Mouse (Mus musculus) thymus, postnatal 25 days (tissue): ENCODE data around the gene Asb16.

Experiments
- DNase-seq: peaks from one replicate; pipeline ENCODE4 v3.0.0; 2022

The Asb16 gene

DNA sequence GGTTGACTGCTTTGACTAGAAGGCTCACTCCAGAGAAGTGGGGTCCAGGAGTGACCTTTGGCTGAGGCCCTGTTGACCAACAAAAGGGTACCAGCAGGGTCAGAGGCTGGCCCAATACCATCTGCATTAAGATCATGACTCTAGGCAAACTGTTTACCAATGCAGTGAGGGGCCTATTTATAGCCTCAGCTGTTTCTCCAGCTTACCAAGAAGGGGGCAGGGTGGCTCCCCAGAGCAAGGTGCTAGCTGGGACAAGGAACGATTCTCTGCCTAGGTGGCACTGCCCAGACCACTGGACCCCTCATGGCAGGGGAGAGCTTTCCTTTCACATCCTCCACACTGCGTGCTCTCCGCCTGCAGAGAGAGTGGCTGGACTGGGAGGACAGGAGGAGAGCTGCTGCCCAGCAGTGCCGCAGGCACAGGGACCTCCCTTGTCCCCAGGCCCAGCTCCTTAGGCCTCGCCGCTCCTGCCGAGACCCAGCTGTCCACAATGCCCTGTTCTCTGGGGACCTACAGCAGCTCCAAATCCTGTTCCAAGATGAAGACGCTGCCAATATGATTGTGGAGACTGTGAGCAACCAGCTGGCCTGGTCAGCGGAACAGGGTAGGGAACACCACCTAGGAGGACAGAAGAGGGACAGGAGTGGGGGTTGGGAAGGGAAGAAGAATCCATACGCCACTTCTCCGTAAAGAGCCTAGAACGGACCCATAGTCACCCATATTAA is at the start of gene Asb16:
Gene Asb16, plus strand, starts transcription at position 224 of the 725 bp plus-strand sequence.
- DNase-seq = no peak

DNA sequence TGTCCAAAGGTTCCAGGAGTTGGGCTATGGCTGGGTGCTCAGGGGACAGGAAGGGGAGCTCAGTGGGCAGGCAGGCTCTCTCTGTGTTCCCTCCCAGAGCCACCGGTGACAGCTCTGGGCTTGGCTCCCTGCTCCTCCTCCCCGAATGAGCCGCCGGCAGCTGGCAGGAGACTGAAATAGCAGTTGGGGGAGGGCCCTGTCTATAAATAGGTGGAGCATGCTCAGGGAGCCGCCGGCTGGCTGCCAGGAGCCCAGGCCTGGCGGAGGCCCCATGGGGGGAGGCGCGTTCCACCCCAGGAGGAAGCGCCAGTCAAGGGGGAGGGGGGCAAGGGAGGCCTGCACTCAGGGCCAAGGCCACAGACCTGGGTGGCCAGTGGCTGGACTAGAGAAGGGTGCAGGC is 49.8 kb upstream of the Asb16 start:
- DNase-seq = peak; percentile 87

DNA sequence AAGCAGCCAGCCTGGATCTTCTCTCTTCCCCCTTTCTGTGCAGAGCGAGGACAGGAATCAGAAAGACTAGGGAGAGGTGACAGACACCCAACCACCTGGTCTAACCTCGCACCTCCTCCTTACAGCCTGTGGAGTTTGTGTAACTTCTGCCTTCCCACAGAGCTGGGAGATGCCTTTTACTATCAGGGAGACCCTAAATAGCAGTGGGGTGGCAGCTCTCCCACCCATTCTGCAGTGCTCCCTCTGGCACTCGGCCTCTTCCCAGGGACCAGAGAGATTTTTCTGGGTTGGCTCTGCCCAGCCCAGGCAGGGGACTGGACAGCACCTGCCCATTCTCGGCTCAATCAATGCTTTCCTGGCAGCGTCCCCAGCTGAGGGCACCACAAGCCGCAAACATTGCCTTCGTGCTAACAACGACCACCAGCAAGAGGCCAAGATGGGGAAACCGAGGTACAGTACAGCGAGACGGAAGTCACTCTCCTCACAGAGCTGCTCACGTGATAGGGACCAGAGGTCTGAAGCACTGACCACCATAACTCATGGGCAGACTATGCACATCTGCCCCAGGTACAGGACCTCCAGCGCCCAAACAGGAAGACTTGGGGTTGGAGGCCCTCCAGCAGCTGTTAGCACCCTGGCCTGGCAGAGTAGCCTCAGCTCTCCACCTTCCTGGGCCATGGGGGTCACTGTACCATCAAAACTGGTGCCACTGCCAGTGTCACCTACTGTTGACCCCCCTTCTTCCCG is 49.1 kb upstream of the Asb16 start:
- no peak for DNase-seq

DNA sequence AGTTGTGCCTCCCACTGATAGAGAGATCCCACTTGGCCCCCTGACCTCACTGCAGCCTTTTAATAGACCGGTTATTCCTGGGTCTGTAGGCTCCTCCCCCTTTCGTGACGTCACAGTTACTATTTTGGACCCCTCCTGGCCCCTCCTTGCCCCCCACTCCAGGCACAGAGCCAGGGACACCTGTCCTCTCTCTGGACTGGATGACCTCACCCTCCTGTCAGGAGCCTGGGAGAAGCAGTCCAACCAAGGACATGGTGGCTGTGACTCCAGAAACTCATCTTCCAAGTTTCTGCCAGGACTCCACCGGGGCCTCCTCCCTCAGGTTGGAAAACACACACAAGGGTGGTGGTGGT is 48.6 kb upstream of the Asb16 start:
- no peak for DNase-seq

DNA sequence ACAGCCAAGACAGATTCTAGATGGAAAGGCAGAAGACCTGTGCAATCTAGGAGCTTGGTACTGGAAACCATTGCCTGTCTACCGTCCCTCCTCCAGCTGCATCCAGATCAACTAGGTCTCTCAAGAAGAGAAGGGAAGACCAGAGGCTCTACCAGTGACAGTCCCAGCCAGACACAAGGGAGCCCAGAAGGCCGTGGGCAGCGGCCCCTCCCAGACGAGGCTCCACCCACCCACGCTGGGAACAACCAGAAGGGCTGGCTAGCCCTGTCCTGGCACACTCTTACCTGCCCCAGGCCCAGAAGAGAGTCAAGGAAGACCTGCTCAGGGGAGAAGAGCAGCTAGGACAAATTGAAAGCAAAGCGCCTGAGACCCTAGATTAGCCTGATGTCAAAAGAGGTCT is 48.1 kb upstream of the Asb16 start:
- DNase-seq = no peak

DNA sequence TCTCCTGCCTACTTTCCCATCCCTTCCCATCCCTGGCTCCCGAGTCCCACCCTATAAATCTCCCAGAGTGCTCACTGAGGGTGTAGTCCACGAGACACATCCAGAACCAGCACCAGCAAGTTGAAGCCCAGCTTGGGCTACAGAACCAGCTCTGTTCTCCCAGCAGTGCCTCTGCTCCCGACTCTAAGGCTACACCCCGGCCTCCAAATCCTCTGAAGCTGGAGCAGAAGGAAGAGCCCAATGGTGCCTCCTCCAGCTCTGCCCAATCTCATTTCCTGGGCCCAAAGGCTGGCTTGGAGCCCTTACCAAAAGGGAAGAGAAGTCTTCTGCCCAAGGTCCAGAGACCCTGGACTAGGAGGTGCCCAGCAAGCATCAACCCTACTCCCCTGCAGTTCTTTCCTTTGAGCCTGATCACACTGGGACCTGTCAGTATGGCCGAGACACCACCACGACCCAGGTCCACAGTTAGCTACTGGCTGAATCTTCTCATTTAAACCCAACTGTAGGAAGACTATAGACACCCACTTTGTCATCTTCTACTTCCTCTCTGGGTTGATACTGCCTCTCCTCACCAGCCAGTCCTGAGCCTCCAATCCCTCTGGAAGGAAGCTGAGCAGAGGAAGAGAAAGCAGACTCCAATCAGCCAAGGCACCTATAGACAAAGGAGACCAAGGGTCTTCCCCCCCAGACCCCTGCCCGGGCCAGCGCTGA is 47.1 kb upstream of the Asb16 start:
- no peak for DNase-seq

DNA sequence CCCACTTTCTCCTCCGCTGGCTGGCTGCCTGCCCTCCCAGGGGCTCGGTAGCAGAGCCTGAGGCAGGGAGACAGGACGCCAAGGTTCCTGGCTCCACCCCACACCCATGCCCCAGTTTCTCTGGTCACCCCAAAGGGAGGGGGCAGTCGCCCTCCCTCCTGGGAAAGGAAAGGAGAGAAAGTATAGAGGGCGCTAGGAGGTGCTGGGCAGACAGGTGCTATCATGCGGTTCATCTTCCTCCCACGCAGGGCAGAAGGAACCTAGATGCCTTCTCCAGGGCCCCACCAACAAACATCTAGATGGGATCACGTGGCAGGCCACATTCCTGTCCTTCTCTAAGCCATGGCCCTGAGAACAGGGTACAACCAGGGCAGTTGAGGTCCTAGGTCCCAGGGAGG is 46.6 kb upstream of the Asb16 start:
- DNase-seq = no peak

DNA sequence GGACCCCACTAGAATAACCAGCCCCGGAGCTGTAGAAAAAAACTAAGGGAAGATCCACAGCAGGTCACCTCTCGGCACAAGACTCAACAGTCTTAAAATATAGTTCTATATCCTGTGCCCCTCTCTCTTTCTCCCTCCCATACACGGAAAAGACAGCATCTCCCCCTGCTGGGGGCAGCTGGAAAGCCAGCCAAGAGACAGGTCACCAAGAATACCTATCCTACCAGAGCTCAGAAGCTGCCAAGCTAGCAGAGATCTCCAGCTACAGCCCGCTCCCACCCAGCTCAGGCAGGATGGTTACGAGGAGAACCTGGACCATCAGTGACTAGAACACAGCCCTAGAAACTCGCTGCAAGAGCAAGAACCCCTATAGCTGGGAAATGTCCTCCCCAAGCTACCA is 45.4 kb upstream of the Asb16 start:
- peak; percentile 89 for DNase-seq

DNA sequence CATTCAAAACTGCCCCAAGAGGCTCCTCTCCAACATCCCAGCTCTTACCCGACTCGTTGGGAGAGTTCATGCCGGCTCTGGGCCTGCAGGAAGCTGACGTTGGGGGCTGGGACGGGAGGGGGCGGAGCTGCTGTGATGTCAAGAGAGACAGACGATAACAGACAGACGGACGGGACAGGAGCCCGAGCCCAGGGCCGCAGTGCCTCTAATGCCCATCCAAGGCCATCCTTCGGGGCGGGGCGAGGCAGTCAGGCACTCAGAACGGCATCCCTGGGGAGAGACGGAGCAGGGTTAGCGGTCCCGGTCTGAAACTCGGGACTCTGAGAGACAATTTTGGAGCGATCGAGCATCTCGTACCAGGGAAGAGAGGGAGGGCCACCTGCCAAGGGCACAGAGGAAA is 43.9 kb upstream of the Asb16 start:
- no peak for DNase-seq

DNA sequence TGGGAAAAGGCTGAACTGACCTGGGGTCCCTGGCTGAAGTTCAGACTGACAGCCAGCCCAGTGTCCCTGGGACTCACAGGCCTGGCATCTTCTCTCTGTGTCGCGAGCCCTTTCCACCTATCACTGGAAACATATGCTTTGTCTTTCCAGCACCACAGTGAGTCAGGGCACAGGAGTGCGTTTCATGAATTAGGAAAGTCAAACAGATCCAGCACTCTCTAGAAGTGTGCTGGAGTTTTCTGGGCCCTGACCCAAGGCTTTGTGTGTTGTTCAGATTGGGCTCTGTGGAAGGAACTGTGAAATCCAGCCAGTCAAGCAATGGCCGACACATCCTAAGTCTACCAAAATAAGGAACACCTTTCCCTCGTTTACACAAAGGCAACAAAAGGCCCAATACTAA is 43.3 kb upstream of the Asb16 start:
- no peak for DNase-seq

DNA sequence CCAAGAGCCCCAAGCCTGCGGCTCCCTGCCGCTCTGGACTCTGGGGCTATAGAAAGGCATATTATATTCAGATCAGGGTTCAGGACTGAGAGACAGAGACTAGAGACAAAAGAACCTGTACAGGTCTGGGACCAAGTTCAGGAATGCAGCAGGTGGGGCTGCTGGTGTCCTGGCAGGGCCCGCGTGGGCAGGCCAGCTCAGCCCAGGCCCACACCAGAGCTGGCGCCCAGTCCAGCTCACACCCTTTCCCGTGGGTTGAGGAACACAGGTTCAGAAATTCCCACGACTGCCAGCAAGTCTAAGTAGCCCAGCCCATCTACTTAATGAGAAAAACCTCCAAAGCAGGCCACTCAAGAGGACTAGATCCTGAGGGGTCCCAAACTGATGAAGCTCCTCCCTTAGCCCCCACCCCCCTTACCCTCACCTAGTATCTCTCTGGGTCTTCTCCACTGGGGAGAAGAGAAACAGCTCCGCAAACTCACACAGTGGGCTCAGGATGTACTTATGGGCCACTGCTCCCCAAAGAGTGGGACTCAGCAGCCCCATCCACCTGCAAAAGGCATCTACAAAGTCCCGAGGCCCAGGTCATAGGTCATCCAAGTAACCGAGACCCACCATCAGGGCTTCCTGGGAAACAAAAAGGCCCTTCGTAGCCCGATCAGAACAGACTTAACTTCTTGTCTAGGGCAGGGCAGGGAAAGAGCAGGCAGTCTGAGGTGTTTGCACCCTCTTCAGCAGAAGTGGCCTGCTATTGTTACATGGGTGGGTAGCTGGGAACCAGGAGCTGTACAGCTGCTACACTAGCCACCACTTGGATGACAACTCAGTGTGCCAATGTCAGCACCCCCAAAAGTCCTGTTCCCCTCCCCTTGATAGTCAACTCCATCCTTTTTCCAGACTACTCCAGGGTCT is 42.2 kb upstream of the Asb16 start:
- no peak for DNase-seq

DNA sequence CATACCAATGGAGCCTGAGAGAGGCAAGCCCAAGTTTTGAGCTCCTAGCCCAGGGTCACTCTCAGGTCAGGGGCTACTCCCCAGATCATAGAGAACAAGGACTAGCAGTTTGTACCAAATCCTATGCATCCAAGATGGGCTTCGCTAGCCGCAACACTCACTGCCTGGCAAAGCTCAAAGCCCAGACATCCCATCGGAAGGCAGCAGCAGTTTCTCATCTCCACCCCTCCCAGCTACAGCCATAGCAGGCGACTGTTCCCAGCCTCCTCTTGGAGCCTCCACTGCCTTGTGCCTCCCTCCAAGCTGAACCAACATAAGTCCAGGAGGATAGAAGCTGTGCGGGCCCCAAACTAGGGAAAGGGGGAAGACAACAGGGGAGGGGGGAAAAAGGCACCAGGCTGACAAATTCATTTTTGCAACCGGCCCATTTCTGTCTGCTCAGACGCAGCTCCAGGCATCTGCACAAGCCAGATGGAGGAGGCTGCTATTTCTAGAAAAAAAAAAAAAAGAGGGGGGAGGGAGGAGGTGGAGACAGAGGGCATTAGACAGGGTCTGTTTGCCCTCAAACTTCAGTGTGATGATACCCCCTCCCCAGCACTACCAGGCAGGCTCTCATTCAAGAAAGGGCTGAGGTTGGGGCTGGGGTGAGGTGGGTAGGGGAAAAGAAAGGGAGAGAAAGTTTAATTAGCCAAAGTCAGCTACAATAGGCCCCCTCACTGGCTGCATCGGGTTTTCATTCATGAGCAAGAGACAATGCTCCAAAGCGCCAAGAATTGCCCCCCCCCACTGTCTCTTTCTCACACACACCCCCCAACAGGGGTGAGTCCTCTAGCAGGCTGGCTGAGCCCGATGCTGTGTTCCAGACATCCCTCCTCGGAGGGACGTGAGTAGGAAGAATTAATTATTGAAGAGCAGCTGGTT is 41.0 kb upstream of the Asb16 start:
- no peak for DNase-seq

DNA sequence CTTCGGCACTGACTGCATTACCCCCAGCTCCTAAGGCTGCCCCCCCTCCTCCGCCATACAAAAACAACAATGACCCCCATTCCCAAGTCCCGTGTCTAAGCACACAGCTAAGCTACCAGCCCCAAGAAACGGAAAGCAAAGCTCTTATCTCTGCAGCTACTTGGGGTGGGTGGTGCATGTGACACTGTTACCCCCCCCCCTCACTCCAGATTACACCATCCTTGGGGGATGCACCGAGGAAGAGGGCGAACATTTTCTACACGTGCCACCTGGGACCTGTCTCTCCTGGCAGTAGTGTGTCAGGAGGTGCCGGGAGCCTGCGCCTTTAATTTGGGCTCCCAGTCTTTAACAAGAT is 40.4 kb upstream of the Asb16 start:
- DNase-seq = no peak

DNA sequence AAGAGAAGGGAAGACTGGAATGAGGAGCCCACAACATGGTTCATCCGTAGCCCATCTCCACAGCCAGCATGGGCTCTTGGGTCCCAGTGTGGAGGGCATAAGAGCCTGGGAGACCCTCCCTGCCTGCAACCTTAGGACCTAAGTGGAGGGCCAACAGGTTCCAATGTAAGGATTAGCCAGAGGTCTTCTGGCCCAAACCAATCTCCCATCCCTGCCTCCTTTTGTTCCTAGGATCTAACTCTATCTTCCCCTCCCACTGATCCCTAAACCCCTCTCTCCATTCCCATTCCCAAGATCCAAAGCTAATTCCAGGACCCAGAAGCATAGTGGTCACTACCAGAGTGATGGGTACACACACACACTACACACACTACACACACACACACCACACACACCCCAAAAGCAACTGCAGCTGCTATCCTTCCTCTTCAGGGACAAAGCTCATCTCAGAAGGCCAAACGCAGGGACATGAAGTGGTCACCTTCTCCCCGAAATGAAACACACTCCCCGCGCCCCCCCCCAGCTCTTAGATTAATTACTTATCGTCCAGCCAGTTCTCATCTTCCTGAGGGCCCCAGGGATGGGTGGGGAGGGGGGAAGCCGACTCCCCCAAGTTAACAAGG is 39.8 kb upstream of the Asb16 start:
- DNase-seq = no peak

DNA sequence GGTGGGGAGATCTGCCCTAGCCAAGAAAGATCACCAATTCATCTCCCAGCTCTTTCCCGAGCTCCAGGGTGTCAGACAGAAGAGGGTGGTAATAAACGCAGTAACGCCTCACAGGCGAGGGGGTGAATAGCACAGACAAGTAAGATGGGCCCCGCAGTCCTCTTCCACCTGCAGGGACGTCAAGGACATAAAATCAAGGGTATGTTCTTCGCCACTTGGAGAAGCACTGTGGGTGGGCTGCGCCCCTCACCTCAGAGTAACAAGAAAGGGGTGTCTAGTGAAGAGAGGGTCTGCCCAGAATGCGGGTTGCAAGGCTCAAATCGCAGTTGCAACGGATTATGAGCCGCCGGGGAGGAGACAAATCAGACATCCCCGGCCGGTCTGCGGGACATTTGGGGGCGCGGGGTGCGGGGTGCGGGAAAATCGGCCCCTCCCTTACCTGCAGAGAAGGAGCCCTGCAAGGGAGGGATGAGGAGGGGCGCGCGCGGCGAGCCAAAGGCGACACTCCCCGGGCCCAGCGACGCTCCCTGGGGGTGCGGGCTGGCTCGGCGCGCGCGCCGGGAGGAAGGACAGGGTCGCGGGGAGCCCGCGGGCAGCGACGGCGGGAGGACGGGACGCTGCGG is 39.1 kb upstream of the Asb16 start:
- DNase-seq = peak; percentile 35

DNA sequence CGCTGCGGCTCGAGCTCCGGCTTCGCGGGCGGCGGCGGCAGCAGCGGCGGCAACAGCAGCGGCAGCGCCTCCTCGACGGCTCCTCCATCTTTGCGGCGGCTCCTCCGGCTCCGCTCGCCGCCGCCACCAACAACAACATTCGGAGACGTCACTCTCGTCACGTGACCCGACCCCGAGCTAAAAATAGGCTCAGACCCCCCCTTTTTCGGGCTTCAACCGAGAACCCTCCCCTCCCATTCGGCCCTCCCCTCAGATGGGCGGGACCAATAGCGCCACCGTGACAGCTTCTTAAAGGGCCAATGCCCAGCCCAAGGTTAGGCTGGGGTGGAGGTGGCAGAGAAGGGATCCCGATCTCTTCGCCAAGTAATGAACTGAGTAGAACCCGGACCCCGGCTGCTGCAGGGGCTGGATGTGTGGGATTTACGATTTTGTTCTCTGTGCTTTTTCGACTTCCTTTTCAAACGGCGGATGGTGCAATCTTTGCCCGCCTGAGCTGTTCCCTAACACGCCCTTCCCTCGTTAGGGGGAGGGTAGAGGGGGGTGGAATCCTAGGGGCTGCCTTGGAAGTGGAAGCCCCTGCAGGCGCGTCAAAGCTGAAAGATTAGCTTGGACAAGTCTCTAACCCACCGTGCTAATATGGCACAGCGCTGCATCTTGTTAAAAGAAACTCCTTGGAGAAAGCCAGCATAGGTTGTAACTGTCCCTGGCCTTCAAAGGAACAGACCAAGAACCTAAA is 38.4 kb upstream of the Asb16 start, which contains the start of gene Hdac5:
Gene Hdac5, minus strand, starts transcription at position 161 of the 736 bp plus-strand sequence.
- peak; percentile 97 for DNase-seq

DNA sequence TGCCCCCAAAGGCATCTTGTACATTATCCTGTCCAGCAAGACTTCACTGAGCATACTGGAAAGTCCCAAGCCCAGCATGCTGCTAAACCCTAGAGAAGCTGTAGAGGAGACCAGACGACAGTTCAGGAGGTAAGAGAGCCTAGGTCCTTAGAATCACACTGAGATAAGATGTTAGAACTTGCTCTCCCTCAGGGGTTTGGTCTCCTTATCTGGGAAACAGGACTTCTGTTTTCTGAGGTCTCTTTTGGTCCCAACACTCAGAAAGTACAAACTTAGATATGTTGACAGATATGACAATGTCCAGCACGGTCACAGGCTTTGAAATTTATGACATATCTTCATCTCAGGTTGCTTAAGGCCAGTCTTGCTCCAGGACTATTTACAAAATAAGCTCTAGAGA is 32.5 kb upstream of the Asb16 start:
- no peak for DNase-seq

DNA sequence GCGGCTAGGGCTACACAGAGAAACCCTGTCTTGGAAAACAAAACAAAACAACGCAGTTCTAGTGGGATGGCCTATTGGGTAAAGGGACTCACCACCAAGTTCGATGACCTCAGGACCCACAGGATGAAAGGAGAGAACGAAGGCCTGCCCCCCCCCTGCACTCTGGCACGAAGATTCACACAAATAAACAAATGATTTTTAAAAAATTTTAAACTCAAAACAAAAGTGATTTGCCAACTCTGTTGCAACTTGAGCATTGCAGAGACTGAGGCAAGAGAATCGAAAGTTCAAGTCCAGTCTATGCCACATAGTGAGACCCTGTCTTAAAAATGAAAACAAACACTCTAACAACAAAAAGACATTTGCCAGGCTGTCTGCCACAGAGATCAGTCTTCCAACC is 27.9 kb upstream of the Asb16 start:
- no peak for DNase-seq

DNA sequence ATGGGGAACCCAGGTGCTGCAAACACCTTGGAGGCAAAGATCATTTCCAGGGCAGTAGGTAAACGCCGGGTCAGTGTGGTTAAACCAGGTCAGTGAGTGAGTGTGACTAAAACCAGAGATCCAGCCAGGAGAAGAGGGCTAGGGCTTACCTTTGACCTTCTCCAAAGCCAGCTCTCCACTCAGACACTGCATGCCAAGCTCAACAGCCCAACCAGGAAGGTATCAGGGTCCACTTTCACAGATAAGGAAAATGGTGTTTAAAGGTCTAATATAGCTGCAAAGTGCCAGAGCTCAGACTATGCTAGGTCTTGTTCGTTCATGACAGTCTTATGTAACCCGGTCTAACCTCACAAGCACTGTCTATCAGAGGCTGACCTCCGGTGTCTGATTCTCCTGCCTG is 27.3 kb upstream of the Asb16 start:
- DNase-seq = no peak

DNA sequence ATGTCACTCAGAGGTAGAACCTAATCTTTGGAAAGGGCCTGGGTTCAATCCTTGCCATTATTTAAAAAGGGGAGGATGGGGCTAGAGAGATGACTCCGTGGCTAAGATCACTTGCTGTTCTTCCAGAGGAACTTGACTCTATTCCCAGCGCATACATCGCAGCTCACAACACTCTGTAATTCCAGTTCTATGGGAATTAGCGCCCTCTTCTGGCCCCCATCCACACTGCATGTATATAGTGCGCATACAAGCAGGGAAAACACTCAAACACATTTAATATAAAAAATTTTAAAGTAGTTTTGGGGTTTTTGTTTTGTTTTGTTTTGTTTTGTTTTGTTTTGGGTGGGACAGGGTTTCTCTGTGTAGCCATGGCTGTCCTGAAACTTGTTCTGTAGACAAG is 26.7 kb upstream of the Asb16 start:
- no peak for DNase-seq
